Mouse (Mus musculus) kidney, postnatal 0 days (tissue): ENCODE results near the gene Rbm8a. TPM values are rescaled to one million over a fixed set of nuclear protein-coding genes. Genes with fewer than 3 reads are reported as not detected.

ENCODE experiments used
- ATAC-seq: fragments of 200-750 bp; cut with Nextera tagmentation; replicated peaks from 2 replicates; pipeline ENCODE4 v1.8.0; 2017; ENCODE audit warnings: low read depth, moderate number of reproducible peaks, moderate TSS enrichment, moderate library complexity; ENCODE audit not compliant: low FRiP score
- DNase-seq: peaks from one replicate; pipeline ENCODE4 v3.0.0-alpha.2; 2016; ENCODE audit warnings: low spot score
- H3K27ac ChIP-seq: fragments of 300-500 bp; sonication (generic); 2 replicates; pipeline ENCODE4 v1.5.1; 2014; ENCODE audit warnings: mild to moderate bottlenecking
- H3K27me3 ChIP-seq: fragments of 300-500 bp; sonication (generic); 2 replicates; pipeline ENCODE4 v1.6.1; 2014; ENCODE audit warnings: low read length, mixed read lengths; ENCODE audit not compliant: insufficient read depth
- H3K36me3 ChIP-seq: fragments of 300-500 bp; sonication (generic); 2 replicates; pipeline ENCODE4 v1.6.1; 2014; ENCODE audit warnings: low read length, mixed read lengths; ENCODE audit not compliant: insufficient read depth
- H3K4me1 ChIP-seq: fragments of 300-500 bp; sonication (generic); replicated peaks from 2 replicates; pipeline ENCODE4 v1.6.1; 2014; ENCODE audit warnings: antibody characterized with exemption, low read length, mixed read lengths; ENCODE audit not compliant: insufficient read depth
- H3K4me2 ChIP-seq: fragments of 300-500 bp; sonication (generic); 2 replicates; pipeline ENCODE4 v1.6.1; 2014; ENCODE audit warnings: mild to moderate bottlenecking, low read length, moderate library complexity, mixed read lengths
- H3K4me3 ChIP-seq: fragments of 300-500 bp; sonication (generic); replicated peaks from 2 replicates; pipeline ENCODE4 v1.5.1; 2014; ENCODE audit warnings: low read depth, low read length
- H3K9ac ChIP-seq: fragments of 300-500 bp; sonication (generic); 2 replicates; pipeline ENCODE4 v1.6.1; 2014; ENCODE audit warnings: low read depth, low read length
- H3K9me3 ChIP-seq: fragments of 300-500 bp; sonication (generic); replicated peaks from 2 replicates; pipeline ENCODE4 v1.6.1; 2016; ENCODE audit warnings: low read length, inconsistent platforms, mixed read lengths
- CTCF ChIP-seq: IDR thresholded peaks from 2 replicates; pipeline ENCODE4 v1.5.1; 2016; ENCODE audit warnings: antibody characterized with exemption, low read depth, mild to moderate bottlenecking, moderate library complexity
- WGBS: fragments of 180-500 bp; shearing (Covaris S2); extraction: QIAGEN DNeasy Blood & Tissue Kit; methylation state at CpG from one replicate; pipeline ENCODE4 v1.1.7; 2014; 5-methylcytosine and 5-hydroxymethylcytosine counted together
- polyA plus RNA-seq: library from polyadenylated mRNA; unstranded; fragments of >200 nt; fragmentation: Nextera tagmentation; extraction: Ambion mirVana; gene quantifications from 2 replicates; pipeline ENCODE4 v1.2.1, GENCODE M21; 2015

The Rbm8a gene
- polyA plus RNA-seq, 1 experiment from 2014 or later = 100 TPM

- H3K36me3 ChIP-seq = peaks cover 31% of the 10 kb centered on the region
- WGBS = 90% methylated on average over 4 of the region's 4 CpGs
These were observed 6.5 kb upstream of the Rbm8a start for GRCm38 (mm10) chr3:96623201-96623600.

GRCm38 (mm10) chr3:96632058-96632457, 2.3 kb downstream of the Rbm8a start:
- no peak for TF ChIP-seq CTCF
- Histone ChIP-seq H3K27me3 (no peaks in the 10 kb centered on the region), H3K9ac (no peak overlapping the region), H3K4me2 (no peak overlapping the region), H3K27ac (no peak overlapping the region), H3K4me3 (no peak overlapping the region), H3K9me3 (no peaks in the 10 kb centered on the region), H3K4me1 (peaks cover 7% of the 10 kb centered on the region), H3K36me3 (peaks cover 5% of the 10 kb centered on the region; the same call in 1 of the 2 replicates)
- no peak for ATAC-seq
- DNase-seq = no peak

More at GRCm38 (mm10) chr3:96623201-96623600, 6.5 kb upstream of the Rbm8a start:
- Histone ChIP-seq H3K9me3 (no peaks in the 10 kb centered on the region), H3K4me1 (no peaks in the 10 kb centered on the region), H3K4me2 (no peak overlapping the region), H3K9ac (no peak overlapping the region), H3K27ac (no peak overlapping the region), H3K4me3 (no peak overlapping the region), H3K27me3 (no peaks in the 10 kb centered on the region)
- DNase-seq (no peak), ATAC-seq (no peak)
- TF ChIP-seq CTCF = no peak

- TF ChIP-seq CTCF = no peak
- Histone ChIP-seq H3K4me3 (no peak overlapping the region), H3K4me1 (peaks cover 7% of the 10 kb centered on the region), H3K27ac (no peak overlapping the region), H3K27me3 (no peaks in the 10 kb centered on the region), H3K36me3 (peaks cover 17% of the 10 kb centered on the region), H3K9ac (no peak overlapping the region), H3K9me3 (no peaks in the 10 kb centered on the region), H3K4me2 (no peak overlapping the region)
- ATAC-seq (no peak), DNase-seq (no peak)
- WGBS = 61% methylated on average over 1 of the region's 1 CpGs
These were observed 4.3 kb downstream of the Rbm8a start for GRCm38 (mm10) chr3:96634015-96634414.

- Histone ChIP-seq H3K27me3 (no peaks in the 10 kb centered on the region), H3K9me3 (no peaks in the 10 kb centered on the region), H3K4me2 (peak within 1 kb of the TSS; percentile 88), H3K27ac (peak within 1 kb of the TSS; percentile 85), H3K4me1 (peaks cover 7% of the 10 kb centered on the region), H3K4me3 (peak within 1 kb of the TSS; percentile 85), H3K36me3 (peaks cover 17% of the 10 kb centered on the region), H3K9ac (peak within 1 kb of the TSS; percentile 93)
- ATAC-seq (peak; percentile 89), DNase-seq (peak; percentile 96)
- TF ChIP-seq CTCF = peak; percentile 70
- 2% methylated on average over 60 of the region's 60 CpGs for WGBS
These were observed 5.5 kb downstream of the Rbm8a start, which contains the start of the genes Pex11b and Gm42957 for GRCm38 (mm10) chr3:96634928-96635879. TSS of gene Pex11b (plus strand) at chr3:96635376. TSS of gene Gm42957 (plus strand) at chr3:96635474.

GRCm38 (mm10) chr3:96635906-96636305, 6.2 kb downstream of the Rbm8a start:
- H3K27me3 ChIP-seq = no peaks in the 10 kb centered on the region
- H3K9me3 ChIP-seq = no peaks in the 10 kb centered on the region
- 7% methylated on average over 15 of the region's 15 CpGs for WGBS
- peaks cover 17% of the 10 kb centered on the region for H3K36me3 ChIP-seq
- DNase-seq = peak; percentile 6
- peak overlapping the region; percentile 93 for H3K9ac ChIP-seq
- H3K27ac ChIP-seq = peak overlapping the region; percentile 85
- H3K4me2 ChIP-seq = peak overlapping the region; percentile 88
- TF ChIP-seq CTCF = no peak
- H3K4me1 ChIP-seq = peaks cover 7% of the 10 kb centered on the region
- ATAC-seq = no peak; the same call in 1 of the 2 replicates
- H3K4me3 ChIP-seq = peak overlapping the region; percentile 85

- Histone ChIP-seq H3K27me3 (no peaks in the 10 kb centered on the region), H3K9me3 (no peaks in the 10 kb centered on the region), H3K9ac (peak overlapping the region; percentile 93; the same call in 1 of the 2 replicates), H3K4me2 (peak overlapping the region; percentile 88), H3K36me3 (peaks cover 17% of the 10 kb centered on the region), H3K4me1 (peaks cover 7% of the 10 kb centered on the region), H3K27ac (no peak overlapping the region), H3K4me3 (peak overlapping the region; percentile 85)
- no peak for ATAC-seq
- 62% methylated on average over 11 of the region's 11 CpGs for WGBS
- no peak for DNase-seq
- TF ChIP-seq CTCF = no peak
These were observed 6.7 kb downstream of the Rbm8a start for GRCm38 (mm10) chr3:96636448-96636847.
